11 mouse cellular contexts compared by ENCODE assay signal in the genomic region with DNA sequence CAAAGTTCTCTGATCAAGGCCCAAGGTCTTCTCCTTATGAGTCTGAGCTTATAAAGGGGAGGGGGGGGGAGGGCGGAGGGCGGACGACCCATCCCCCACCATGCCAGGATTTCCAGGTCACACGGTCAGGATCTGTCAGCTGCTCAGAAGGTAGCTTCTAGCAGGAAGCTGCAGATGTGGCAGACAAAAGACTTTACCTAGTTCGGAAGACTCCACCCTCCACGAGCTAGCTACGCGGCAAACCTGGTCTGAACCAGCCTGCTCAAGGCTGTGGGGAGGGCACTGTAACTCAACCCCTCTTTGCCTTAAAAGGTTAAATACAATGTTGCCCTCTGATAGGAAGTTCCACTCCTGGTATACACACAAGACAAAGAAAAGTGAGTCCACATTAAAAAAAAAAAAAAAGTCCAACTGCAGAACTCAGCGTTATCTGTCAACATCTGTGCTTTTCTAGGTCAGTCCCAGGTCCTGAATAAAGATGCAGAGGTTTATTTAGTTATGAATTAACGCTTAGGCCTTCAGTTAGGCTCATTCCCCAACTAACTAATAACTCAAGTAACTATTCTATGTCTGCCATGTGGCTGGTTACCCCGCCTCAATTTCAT.
DNase-seq lines count a peak whose midpoint lies in the region; ATAC-seq and TF ChIP-seq lines count a peak whose summit lies in the region.
"Had no signal": no experiment of that assay in that cellular context is flagged by ENCODE, and none has a peak within 500 bp of the region (broad histone marks: within the 10 kb centered on the region; RNA-seq: fewer than 3 reads in every experiment).

No protein-coding gene starts in this region.

- 32% methylated on average over 10 of the region's 11 CpGs for WGBS in lung, embryonic 14.5 days
- WGBS in lung, adult 2 months: 36% methylated on average over 11 of the region's 11 CpGs
- WGBS in intestine, embryonic 16.5 days: 41% methylated on average over 11 of the region's 11 CpGs

- H3K27me3 ChIP-seq in lung, embryonic 14.5 days (ENCODE audit: insufficient read depth, low read length): peaks cover 8% of the 10 kb centered on the region; the same call in 1 of the 2 replicates
- 0 out of 2 replicates have a peak, but pooled peaks cover 2% of the 10 kb centered on the region for H3K27me3 ChIP-seq in intestine, embryonic 16.5 days (replicated peaks; ENCODE audit: control insufficient read depth, insufficient read depth, low read length)
- H3K27me3 ChIP-seq: forebrain, embryonic 15.5 days had no signal

- no peak overlapping the region for H3K4me2 ChIP-seq in lung, embryonic 14.5 days
- no peak overlapping the region for H3K4me2 ChIP-seq in intestine, embryonic 16.5 days (ENCODE audit: low read depth, low read length)
- H3K4me2 ChIP-seq: forebrain, embryonic 15.5 days had no signal

- peak; percentile 38 for DNase-seq in embryo, embryonic 9.5 days (ENCODE audit: extremely low spot score)
- no peak for DNase-seq in embryo, embryonic 10.5 days (ENCODE audit: low spot score)
- peak; percentile 28 for DNase-seq in lung, embryonic 14.5 days
- DNase-seq in lung, adult 2 months: no peak
- DNase-seq in thymus, postnatal 4 days: peak; percentile 63
- no peak for DNase-seq in frontal cortex, postnatal 36 days (ENCODE audit: low spot score in 2 of 2)
- DNase-seq in left cerebral cortex, adult 2 months (ENCODE audit: extremely low spot score in 1 of 2, low spot score in 2 of 2): no peak
- DNase-seq: right cerebral cortex, adult 18-20 months had no signal

- H3K9ac ChIP-seq in lung, embryonic 14.5 days: no peak overlapping the region
- H3K9ac ChIP-seq in intestine, embryonic 16.5 days (ENCODE audit: low read depth, low read length): no peak overlapping the region
- H3K9ac ChIP-seq: forebrain, embryonic 15.5 days; liver, embryonic 14.5 days had no signal

- no peaks in the 10 kb centered on the region for H3K9me3 ChIP-seq in lung, embryonic 14.5 days (ENCODE audit: low read depth, low read length)
- H3K9me3 ChIP-seq in intestine, embryonic 16.5 days (ENCODE audit: control insufficient read depth, low read length): no peaks in the 10 kb centered on the region
- H3K9me3 ChIP-seq: forebrain, embryonic 15.5 days had no signal

- no peak for TF ChIP-seq POLR2A in lung, adult 2 months (IDR thresholded peaks at IDR 0.05; ENCODE audit: borderline replicate concordance, extremely low read depth, low read depth, low read length)

- no peaks in the 10 kb centered on the region for H3K36me3 ChIP-seq in lung, embryonic 14.5 days (ENCODE audit: insufficient read depth)
- no peaks in the 10 kb centered on the region for H3K36me3 ChIP-seq in intestine, embryonic 16.5 days (ENCODE audit: control insufficient read depth, insufficient read depth, low read length)
- H3K36me3 ChIP-seq: forebrain, embryonic 15.5 days had no signal

- H3K27ac ChIP-seq in lung, embryonic 14.5 days (ENCODE audit: low read depth): no peak overlapping the region; the same call in 1 of the 2 replicates
- H3K27ac ChIP-seq in intestine, embryonic 16.5 days (ENCODE audit: low read length): 0 out of 2 replicates have a peak overlapping the region, but pooled peaks have one; percentile 9
- H3K27ac ChIP-seq in left cerebral cortex, adult 2 months: no peak overlapping the region
- H3K27ac ChIP-seq: forebrain, embryonic 15.5 days; liver, embryonic 14.5 days had no signal

- H3K4me1 ChIP-seq in lung, embryonic 14.5 days (ENCODE audit: insufficient read depth): no peaks in the 10 kb centered on the region
- peaks cover 3% of the 10 kb centered on the region; the same call in 1 of the 2 replicates for H3K4me1 ChIP-seq in lung, adult 2 months (ENCODE audit: control insufficient read depth, insufficient read depth, low read length)
- H3K4me1 ChIP-seq in intestine, embryonic 16.5 days (ENCODE audit: control insufficient read depth, insufficient read depth, low read length): peaks cover 8% of the 10 kb centered on the region

- intact Hi-C loops in left cerebral cortex, adult 2 months (cut with DNase I): no loop called here

- H3K4me3 ChIP-seq in lung, embryonic 14.5 days (ENCODE audit: low read depth, low read length): no peak overlapping the region
- no peak overlapping the region for H3K4me3 ChIP-seq in lung, adult 2 months (replicated peaks; ENCODE audit: extremely low read depth, low read depth, low read length)
- no peak overlapping the region for H3K4me3 ChIP-seq in intestine, embryonic 16.5 days (ENCODE audit: low read length)
- no peak overlapping the region for H3K4me3 ChIP-seq in left cerebral cortex, adult 2 months
- H3K4me3 ChIP-seq: forebrain, embryonic 15.5 days had no signal

- no peak for TF ChIP-seq CTCF in lung, embryonic 14.5 days (IDR thresholded peaks at IDR 0.05; ENCODE audit: low read depth)
- TF ChIP-seq CTCF in lung, adult 2 months (IDR thresholded peaks at IDR 0.05; ENCODE audit: insufficient read depth, low read length): no peak
- TF ChIP-seq CTCF in left cerebral cortex, adult 2 months (IDR thresholded peaks at IDR 0.05): no peak

- no peak for ATAC-seq in lung, embryonic 14.5 days (ENCODE audit: insufficient read depth)
- peak; percentile 52; the same call in 1 of the 2 replicates for ATAC-seq in intestine, embryonic 16.5 days
- ATAC-seq: forebrain, embryonic 15.5 days had no signal

Comparison
In these comparisons a context has a peak if more than half of its experiments do, and no peak if none do; other contexts are left out.
1. DNase-seq: peak in embryo, embryonic 9.5 days (single experiment), lung, embryonic 14.5 days (single experiment) and thymus, postnatal 4 days (single experiment); none in embryo, embryonic 10.5 days (single experiment), lung, adult 2 months (single experiment), frontal cortex, postnatal 36 days (0 of 2) and left cerebral cortex, adult 2 months (0 of 2).